Mouse (Mus musculus) hindbrain, embryonic 13.5 days (tissue): Measurements from ENCODE around the gene Pola2. TPM values are rescaled to one million over a fixed set of nuclear protein-coding genes. Genes with fewer than 3 reads are reported as not detected.
A peak's percentile ranks its signal among the peaks of the same experiment; 100 is the strongest.

Experiments
- ATAC-seq: fragments of 200-750 bp; cut with Nextera tagmentation; 2 replicates; pipeline ENCODE4 v1.8.0; 2017; ENCODE audit warnings: moderate TSS enrichment; ENCODE audit not compliant: low FRiP score
- H3K27ac ChIP-seq: fragments of 300-500 bp; sonication (generic); 2 replicates; pipeline ENCODE4 v1.5.1; 2015; ENCODE audit warnings: inconsistent platforms, mild to moderate bottlenecking, moderate library complexity
- H3K27me3 ChIP-seq: fragments of 300-500 bp; sonication (generic); 2 replicates; pipeline ENCODE4 v1.6.1; 2015; ENCODE audit warnings: mild to moderate bottlenecking, inconsistent platforms
- H3K36me3 ChIP-seq: fragments of 300-500 bp; sonication (generic); 2 replicates; pipeline ENCODE4 v1.6.1; 2015; ENCODE audit warnings: mild to moderate bottlenecking, inconsistent platforms
- H3K4me1 ChIP-seq: fragments of 300-500 bp; sonication (generic); replicated peaks from 2 replicates; pipeline ENCODE4 v1.6.1; 2015; ENCODE audit warnings: inconsistent platforms
- H3K4me2 ChIP-seq: fragments of 300-500 bp; sonication (generic); 2 replicates; pipeline ENCODE4 v1.6.1; 2015; ENCODE audit warnings: inconsistent platforms, mild to moderate bottlenecking, moderate library complexity
- H3K4me3 ChIP-seq: fragments of 300-500 bp; sonication (generic); 2 replicates; pipeline ENCODE4 v1.5.1; 2015; ENCODE audit warnings: mild to moderate bottlenecking, inconsistent platforms
- H3K9ac ChIP-seq: fragments of 300-500 bp; sonication (generic); 2 replicates; pipeline ENCODE4 v1.6.1; 2015; ENCODE audit warnings: mild to moderate bottlenecking, inconsistent platforms
- H3K9me3 ChIP-seq: fragments of 300-500 bp; sonication (generic); 2 replicates; pipeline ENCODE4 v1.6.1; 2016; ENCODE audit warnings: inconsistent platforms
- WGBS: fragments of 180-500 bp; shearing (Covaris S2); methylation state at CpG from one replicate; pipeline ENCODE4 v1.1.7; 2015; 5-methylcytosine and 5-hydroxymethylcytosine counted together
- polyA plus RNA-seq: library from polyadenylated mRNA; unstranded; fragments of >200 nt; fragmentation: Nextera tagmentation; extraction: Ambion mirVana; gene quantifications from 2 replicates; pipeline ENCODE4 v1.2.1, GENCODE M21; 2015

Pola2 gene
- polyA plus RNA-seq, 1 experiment from 2014 or later: 22.6 TPM

- ATAC-seq: peak; percentile 93
- Histone ChIP-seq H3K4me2 (peak overlapping the region; percentile 90), H3K4me3 (peak overlapping the region; percentile 100), H3K4me1 (peaks cover 38% of the 10 kb centered on the region), H3K36me3 (peaks cover 16% of the 10 kb centered on the region), H3K27ac (peak overlapping the region; percentile 89), H3K9ac (peak overlapping the region; percentile 94), H3K27me3 (no peaks in the 10 kb centered on the region), H3K9me3 (no peaks in the 10 kb centered on the region)
- WGBS: under 1% methylated on average over 59 of the region's 59 CpGs
Observed at GRCm38 (mm10) chr19:5912103-5913006, 51.6 kb downstream of the Pola2 start.

GRCm38 (mm10) chr19:5911430-5912102 is 52.4 kb downstream of the Pola2 start:
- 9% methylated on average over 14 of the region's 14 CpGs for WGBS
- peak overlapping the region; percentile 90 for H3K4me2 ChIP-seq
- ATAC-seq: no peak

GRCm38 (mm10) chr19:5910221-5910620 is 53.8 kb downstream of the Pola2 start:
- H3K4me3 ChIP-seq: peak overlapping the region; percentile 100
- ATAC-seq: no peak

More at GRCm38 (mm10) chr19:5911430-5912102, 52.4 kb downstream of the Pola2 start:
- peaks cover 16% of the 10 kb centered on the region for H3K36me3 ChIP-seq
- no peaks in the 10 kb centered on the region for H3K9me3 ChIP-seq
- peak overlapping the region; percentile 89 for H3K27ac ChIP-seq
- no peaks in the 10 kb centered on the region for H3K27me3 ChIP-seq
- H3K4me3 ChIP-seq: peak overlapping the region; percentile 100
- peaks cover 38% of the 10 kb centered on the region for H3K4me1 ChIP-seq
- peak overlapping the region; percentile 94 for H3K9ac ChIP-seq

GRCm38 (mm10) chr19:5907275-5907674 is 56.7 kb downstream of the Pola2 start:
- Histone ChIP-seq H3K9me3 (no peaks in the 10 kb centered on the region), H3K36me3 (peaks cover 48% of the 10 kb centered on the region), H3K27me3 (no peaks in the 10 kb centered on the region), H3K4me3 (no peak overlapping the region), H3K9ac (no peak overlapping the region), H3K4me2 (no peak overlapping the region), H3K27ac (no peak overlapping the region), H3K4me1 (peaks cover 29% of the 10 kb centered on the region)
- ATAC-seq: no peak
- WGBS: 89% methylated on average over 3 of the region's 3 CpGs

More at GRCm38 (mm10) chr19:5910221-5910620, 53.8 kb downstream of the Pola2 start:
- 45% methylated on average over 6 of the region's 6 CpGs for WGBS
- Histone ChIP-seq H3K9me3 (no peaks in the 10 kb centered on the region), H3K27me3 (no peaks in the 10 kb centered on the region), H3K36me3 (peaks cover 23% of the 10 kb centered on the region), H3K4me2 (peak overlapping the region; percentile 90), H3K9ac (peak overlapping the region; percentile 94), H3K4me1 (peaks cover 38% of the 10 kb centered on the region), H3K27ac (peak overlapping the region; percentile 84)

GRCm38 (mm10) chr19:5894002-5894678 is 69.9 kb downstream of the Pola2 start, which contains the start of gene Tigd3:
Tigd3 (minus strand) TSS chr19:5894149.
- peak within 1 kb of the TSS; percentile 66 for H3K4me3 ChIP-seq
- H3K36me3 ChIP-seq: peaks cover 40% of the 10 kb centered on the region
- 4% methylated on average over 36 of the region's 36 CpGs for WGBS
- ATAC-seq: peak; percentile 98
- H3K4me2 ChIP-seq: peak within 1 kb of the TSS; percentile 70
- H3K4me1 ChIP-seq: peaks cover 38% of the 10 kb centered on the region
- peak within 1 kb of the TSS; percentile 85 for H3K27ac ChIP-seq
- H3K9ac ChIP-seq: peak within 1 kb of the TSS; percentile 93
- no peaks in the 10 kb centered on the region for H3K9me3 ChIP-seq
- no peaks in the 10 kb centered on the region for H3K27me3 ChIP-seq

GRCm38 (mm10) chr19:5893282-5894001 is 70.6 kb downstream of the Pola2 start:
- peaks cover 38% of the 10 kb centered on the region for H3K4me1 ChIP-seq
- no peaks in the 10 kb centered on the region for H3K27me3 ChIP-seq
- 12% methylated on average over 16 of the region's 31 CpGs for WGBS
- peak overlapping the region; percentile 70 for H3K4me2 ChIP-seq
- peak overlapping the region; percentile 66 for H3K4me3 ChIP-seq
- H3K9me3 ChIP-seq: no peaks in the 10 kb centered on the region
- H3K9ac ChIP-seq: peak overlapping the region; percentile 93
- H3K36me3 ChIP-seq: peaks cover 35% of the 10 kb centered on the region
- peak; percentile 66 for ATAC-seq
- H3K27ac ChIP-seq: peak overlapping the region; percentile 85

- Histone ChIP-seq H3K27ac (peak overlapping the region; percentile 85; the same call in 1 of the 2 replicates), H3K4me2 (peak overlapping the region; percentile 70), H3K27me3 (no peaks in the 10 kb centered on the region)
Observed at GRCm38 (mm10) chr19:5892735-5893134, 71.3 kb downstream of the Pola2 start.

GRCm38 (mm10) chr19:5892262-5892661 is 71.7 kb downstream of the Pola2 start:
- Histone ChIP-seq H3K4me2 (peak overlapping the region; percentile 70), H3K4me1 (peaks cover 38% of the 10 kb centered on the region), H3K9me3 (no peaks in the 10 kb centered on the region), H3K27me3 (no peaks in the 10 kb centered on the region), H3K4me3 (peak overlapping the region; percentile 66; the same call in 1 of the 2 replicates), H3K9ac (peak overlapping the region; percentile 93; the same call in 1 of the 2 replicates), H3K36me3 (peaks cover 25% of the 10 kb centered on the region), H3K27ac (no peak overlapping the region)
- WGBS: 97% methylated on average over 7 of the region's 7 CpGs
- no peak for ATAC-seq

More at GRCm38 (mm10) chr19:5892735-5893134, 71.3 kb downstream of the Pola2 start:
- peak overlapping the region; percentile 66 for H3K4me3 ChIP-seq
- H3K9ac ChIP-seq: peak overlapping the region; percentile 93
- ATAC-seq: no peak
- H3K9me3 ChIP-seq: no peaks in the 10 kb centered on the region
- peaks cover 29% of the 10 kb centered on the region for H3K36me3 ChIP-seq
- peaks cover 38% of the 10 kb centered on the region for H3K4me1 ChIP-seq
- WGBS: 91% methylated on average over 13 of the region's 13 CpGs

- Histone ChIP-seq H3K9ac (peak overlapping the region; percentile 93), H3K27me3 (no peaks in the 10 kb centered on the region), H3K4me1 (peaks cover 38% of the 10 kb centered on the region), H3K36me3 (peaks cover 21% of the 10 kb centered on the region), H3K27ac (no peak overlapping the region), H3K4me2 (no peak overlapping the region; the same call in 1 of the 2 replicates), H3K9me3 (no peaks in the 10 kb centered on the region), H3K4me3 (no peak overlapping the region)
- WGBS: 95% methylated on average over 12 of the region's 12 CpGs
- no peak for ATAC-seq
Observed at GRCm38 (mm10) chr19:5891521-5892258, 72.3 kb downstream of the Pola2 start.
